Mouse (Mus musculus): Measurements from ENCODE around the gene Adgre5. TPM values are rescaled to one million over a fixed set of nuclear protein-coding genes. Genes with fewer than 3 reads are reported as not detected.

The Adgre5 gene
- 10 to 100 TPM in 1 of 2 experiments, 1 to 10 TPM in 1; 9.4 to 11.5 TPM for total RNA-seq (2021)

- DNase-seq: no peak
- intact Hi-C loops (cut with DNase I): no loop called here
Measured at GRCm38 (mm10) chr8:83740976-83741741, at the start of gene Adgre5. Gene Adgre5, minus strand, starts transcription at chr8:83741326.

- intact Hi-C loops (cut with DNase I): no loop called here
- DNase-seq: no peak
Measured at GRCm38 (mm10) chr8:83789826-83790225, 48.7 kb upstream of the Adgre5 start.

- DNase-seq: no peak
- intact Hi-C loops (cut with DNase I): no loop called here
Measured at GRCm38 (mm10) chr8:83785046-83785445, 43.9 kb upstream of the Adgre5 start.

- intact Hi-C loops (cut with DNase I): loop anchor here (5.0 kb wide), 1 partner anchor 114 kb away; no protein-coding TSS in a partner anchor
- DNase-seq: peak; percentile 85
Measured at GRCm38 (mm10) chr8:83782832-83783558, 41.9 kb upstream of the Adgre5 start.

- no peak for DNase-seq
- intact Hi-C loops (cut with DNase I): loop anchor here (5.0 to 10.0 kb wide), 2 partner anchors 118 to 175 kb away; partner anchors contain the start of genes Asf1b and Gm10644
Measured at GRCm38 (mm10) chr8:83779610-83780009, 38.5 kb upstream of the Adgre5 start.

- intact Hi-C loops (cut with DNase I): loop anchor here (10.0 kb wide), 1 partner anchor 177 kb away; the partner anchor contains the start of genes Asf1b and Gm10644
- DNase-seq: no peak
Measured at GRCm38 (mm10) chr8:83778051-83778450, 36.9 kb upstream of the Adgre5 start.

- DNase-seq: no peak
- intact Hi-C loops (cut with DNase I): loop anchor here (10.0 kb wide), 1 partner anchor 178 kb away; the partner anchor contains the start of genes Asf1b and Gm10644
Measured at GRCm38 (mm10) chr8:83776632-83777031, 35.5 kb upstream of the Adgre5 start.

- intact Hi-C loops (cut with DNase I): loop anchor here (10.0 kb wide), 1 partner anchor 181 kb away; the partner anchor contains the start of genes Asf1b and Gm10644
- DNase-seq: no peak
Measured at GRCm38 (mm10) chr8:83774221-83774620, 33.1 kb upstream of the Adgre5 start.

GRCm38 (mm10) chr8:83773452-83773846, 32.3 kb upstream of the Adgre5 start:
- intact Hi-C loops (cut with DNase I): loop anchor here (10.0 kb wide), 1 partner anchor 181 kb away; the partner anchor contains the start of genes Asf1b and Gm10644
- no peak for DNase-seq

- DNase-seq: peak; percentile 31
- intact Hi-C loops (cut with DNase I): loop anchor here (10.0 kb wide), 1 partner anchor 182 kb away; the partner anchor contains the start of genes Asf1b and Gm10644
Measured at GRCm38 (mm10) chr8:83772701-83773451, 31.8 kb upstream of the Adgre5 start.

- intact Hi-C loops (cut with DNase I): loop anchor here (10.0 kb wide), 1 partner anchor 183 kb away; the partner anchor contains the start of genes Asf1b and Gm10644
- no peak for DNase-seq
Measured at GRCm38 (mm10) chr8:83771791-83772190, 30.7 kb upstream of the Adgre5 start.

- intact Hi-C loops (cut with DNase I): loop anchor here (10.0 kb wide), 1 partner anchor 184 kb away; the partner anchor contains the start of genes Asf1b and Gm10644
- no peak for DNase-seq
Measured at GRCm38 (mm10) chr8:83770669-83771068, 29.5 kb upstream of the Adgre5 start.

GRCm38 (mm10) chr8:83769720-83770119, 28.6 kb upstream of the Adgre5 start:
- intact Hi-C loops (cut with DNase I): loop anchor here (10.0 kb wide), 1 partner anchor 185 kb away; the partner anchor contains the start of genes Asf1b and Gm10644
- no peak for DNase-seq

- intact Hi-C loops (cut with DNase I): no loop called here
- no peak for DNase-seq
Measured at GRCm38 (mm10) chr8:83768526-83768925, 27.4 kb upstream of the Adgre5 start.

GRCm38 (mm10) chr8:83767442-83767841, 26.3 kb upstream of the Adgre5 start:
- intact Hi-C loops (cut with DNase I): no loop called here

GRCm38 (mm10) chr8:83765663-83766062, 24.5 kb upstream of the Adgre5 start:
- no peak for DNase-seq
- intact Hi-C loops (cut with DNase I): no loop called here

More at GRCm38 (mm10) chr8:83767442-83767841, 26.3 kb upstream of the Adgre5 start:
- no peak for DNase-seq

GRCm38 (mm10) chr8:83764717-83765116, 23.6 kb upstream of the Adgre5 start:
- no peak for DNase-seq
- intact Hi-C loops (cut with DNase I): no loop called here

- peak; percentile 72 for DNase-seq
- intact Hi-C loops (cut with DNase I): no loop called here
Measured at GRCm38 (mm10) chr8:83764116-83764515, 23.0 kb upstream of the Adgre5 start.

- intact Hi-C loops (cut with DNase I): no loop called here
- no peak for DNase-seq
Measured at GRCm38 (mm10) chr8:83759231-83759759, 18.2 kb upstream of the Adgre5 start.

- intact Hi-C loops (cut with DNase I): no loop called here
Measured at GRCm38 (mm10) chr8:83758298-83758697, 17.2 kb upstream of the Adgre5 start.

More at GRCm38 (mm10) chr8:83758298-83758697, 17.2 kb upstream of the Adgre5 start:
- DNase-seq: no peak

Data from left cerebral cortex, postnatal 4 days (tissue).